Mouse (Mus musculus): ENCODE results near the gene Wdr5b.

Gene Wdr5b

GRCm38 (mm10) chr16:36067694-36068093 is 26.7 kb downstream of the Wdr5b start:
- in situ Hi-C loops (cut with MboI; ENCODE audit: low pct_unique_long_range_greater_than_20kb in 1 of 2, low sequenced_read_pairs in 2 of 2, unreplicated experiment in 1 of 2), result no loop called here

GRCm38 (mm10) chr16:36068356-36068755 is 27.4 kb downstream of the Wdr5b start:
- in situ Hi-C loops (cut with MboI; ENCODE audit: low pct_unique_long_range_greater_than_20kb in 1 of 2, low sequenced_read_pairs in 2 of 2, unreplicated experiment in 1 of 2), result no loop called here

GRCm38 (mm10) chr16:36069819-36070575 is 29.0 kb downstream of the Wdr5b start:
- in situ Hi-C loops (cut with MboI; ENCODE audit: low pct_unique_long_range_greater_than_20kb in 1 of 2, low sequenced_read_pairs in 2 of 2, unreplicated experiment in 1 of 2), result no loop called here

- in situ Hi-C loops (cut with MboI; ENCODE audit: low pct_unique_long_range_greater_than_20kb in 1 of 2, low sequenced_read_pairs in 2 of 2, unreplicated experiment in 1 of 2), result no loop called here
Measured at GRCm38 (mm10) chr16:36071071-36071449, 30.1 kb downstream of the Wdr5b start.

GRCm38 (mm10) chr16:36071450-36072379 is 30.7 kb downstream of the Wdr5b start, which contains the start of the genes Fam162a and Ccdc58:
Gene Fam162a, minus strand, starts transcription at chr16:36071594.
Gene Ccdc58, plus strand, starts transcription at chr16:36071685.
- in situ Hi-C loops (cut with MboI; ENCODE audit: low pct_unique_long_range_greater_than_20kb in 1 of 2, low sequenced_read_pairs in 2 of 2, unreplicated experiment in 1 of 2), result no loop called here

- in situ Hi-C loops (cut with MboI; ENCODE audit: low pct_unique_long_range_greater_than_20kb in 1 of 2, low sequenced_read_pairs in 2 of 2, unreplicated experiment in 1 of 2), result no loop called here
Measured at GRCm38 (mm10) chr16:36072410-36073011, 31.5 kb downstream of the Wdr5b start.

- in situ Hi-C loops (cut with MboI; ENCODE audit: low pct_unique_long_range_greater_than_20kb in 1 of 2, low sequenced_read_pairs in 2 of 2, unreplicated experiment in 1 of 2), result no loop called here
Measured at GRCm38 (mm10) chr16:36074772-36075171, 33.8 kb downstream of the Wdr5b start.

GRCm38 (mm10) chr16:36079916-36080315 is 38.9 kb downstream of the Wdr5b start:
- in situ Hi-C loops (cut with MboI; ENCODE audit: low pct_unique_long_range_greater_than_20kb in 1 of 2, low sequenced_read_pairs in 2 of 2, unreplicated experiment in 1 of 2), result no loop called here

- in situ Hi-C loops (cut with MboI; ENCODE audit: low pct_unique_long_range_greater_than_20kb in 1 of 2, low sequenced_read_pairs in 2 of 2, unreplicated experiment in 1 of 2), result no loop called here
Measured at GRCm38 (mm10) chr16:36087846-36088245, 46.9 kb downstream of the Wdr5b start.

GRCm38 (mm10) chr16:36089065-36089464 is 48.1 kb downstream of the Wdr5b start:
- in situ Hi-C loops (cut with MboI; ENCODE audit: low pct_unique_long_range_greater_than_20kb in 1 of 2, low sequenced_read_pairs in 2 of 2, unreplicated experiment in 1 of 2), result no loop called here

- in situ Hi-C loops (cut with MboI; ENCODE audit: low pct_unique_long_range_greater_than_20kb in 1 of 2, low sequenced_read_pairs in 2 of 2, unreplicated experiment in 1 of 2), result no loop called here
Measured at GRCm38 (mm10) chr16:36089850-36090616, 49.0 kb downstream of the Wdr5b start.

GRCm38 (mm10) chr16:36090785-36091509 is 50.0 kb downstream of the Wdr5b start:
- in situ Hi-C loops (cut with MboI; ENCODE audit: low pct_unique_long_range_greater_than_20kb in 1 of 2, low sequenced_read_pairs in 2 of 2, unreplicated experiment in 1 of 2), result no loop called here
